Mouse (Mus musculus) Patski (cell line): ENCODE data around the gene Spi1. TPM values are rescaled to one million over a fixed set of nuclear protein-coding genes. Genes with fewer than 3 reads are reported as not detected.

ENCODE experiments used
- ATAC-seq: fragments of 100-300 bp; one replicate; pipeline ENCODE4 v1.8.0; 2021
- CTCF ChIA-PET: fragments of 350-600 bp; sonication (Branson Sonifier 250); formaldehyde crosslinking; loops from one replicate; lab custom pipeline; 2022; ENCODE audit warnings: inconsistent platforms; lab: Charles Lee
- POLR2A ChIA-PET: fragments of 350-600 bp; sonication (Branson Sonifier 250); formaldehyde crosslinking; loops from one replicate; lab custom pipeline; 2022; ENCODE audit warnings: antibody characterized with exemption, inconsistent platforms; lab: Charles Lee
- DNase-seq: peaks from one replicate; pipeline ENCODE4 v3.0.0-alpha.2; 2011; ENCODE audit warnings: low read depth, low spot score
- H3K27me3 ChIP-seq: fragments of 371-371 bp; one replicate; pipeline ENCODE4 v1.5.1; 2021
- CTCF ChIP-seq: fragments of 100-300 bp; IDR thresholded peaks from one replicate; pipeline ENCODE4 v1.5.1; 2021
- in situ Hi-C: fragments of 300-500 bp; cut with MboI; formaldehyde crosslinking; loops from 3 replicates; pipeline ENCODE4 v1.11.1; 2018; ENCODE audit warnings: low pct_unique_long_range_greater_than_20kb, mixed read lengths
- polyA plus RNA-seq: library from polyadenylated mRNA; unstranded; gene quantifications from one replicate; pipeline ENCODE4 v1.2.3, GENCODE M21; 2021

Spi1 gene
- polyA plus RNA-seq, 1 experiment from 2014 or later: 1.1 TPM

- CTCF ChIA-PET: interaction anchor here (1.3 kb wide), 1 partner anchor 20 kb away, joined by 3 read pairs; no protein-coding TSS in a partner anchor
- no peak for TF ChIP-seq CTCF
- DNase-seq (no peak), ATAC-seq (no peak)
- POLR2A ChIA-PET: interaction anchor here (0.5 to 0.8 kb wide), 3 partner anchors 10 to 46 kb away, joined by 3 to 5 read pairs (median 3); no protein-coding TSS in a partner anchor
- in situ Hi-C loops: no loop called here
- no peaks in the 10 kb centered on the region for H3K27me3 ChIP-seq
These were observed 4.3 kb upstream of the Spi1 start for GRCm38 (mm10) chr2:91077957-91078313.

GRCm38 (mm10) chr2:91078314-91079025, 3.7 kb upstream of the Spi1 start:
- no peak for ATAC-seq
- no peak for DNase-seq
- no peaks in the 10 kb centered on the region for H3K27me3 ChIP-seq
- ChIA-PET CTCF (interaction anchor here (1.3 kb wide), 1 partner anchor 19 kb away, joined by 3 read pairs; no protein-coding TSS in a partner anchor), POLR2A (interaction anchor here (0.7 to 0.8 kb wide), 2 partner anchors 10 to 46 kb away, joined by 3 to 5 read pairs; no protein-coding TSS in a partner anchor)
- TF ChIP-seq CTCF: no peak
- in situ Hi-C loops: no loop called here

GRCm38 (mm10) chr2:91079026-91079384, 3.2 kb upstream of the Spi1 start:
- no peak for DNase-seq
- ChIA-PET POLR2A (no interaction called here), CTCF (interaction anchor here (1.3 kb wide), 1 partner anchor 19 kb away, joined by 3 read pairs; no protein-coding TSS in a partner anchor)
- no peak for ATAC-seq
- in situ Hi-C loops: no loop called here
- no peak for TF ChIP-seq CTCF
- no peaks in the 10 kb centered on the region for H3K27me3 ChIP-seq

- TF ChIP-seq CTCF: no peak
- in situ Hi-C loops: no loop called here
- no peaks in the 10 kb centered on the region for H3K27me3 ChIP-seq
- ChIA-PET POLR2A (interaction anchor here (0.6 to 0.7 kb wide), 2 partner anchors 131 to 215 kb away, joined by 3 to 4 read pairs; no protein-coding TSS in a partner anchor), CTCF (no interaction called here)
- no peak for DNase-seq
- ATAC-seq: no peak
These were observed 1.2 kb upstream of the Spi1 start for GRCm38 (mm10) chr2:91080784-91081513.

- H3K27me3 ChIP-seq: no peaks in the 10 kb centered on the region
- ATAC-seq (no peak), DNase-seq (no peak)
- in situ Hi-C loops: no loop called here
- ChIA-PET CTCF (no interaction called here), POLR2A (no interaction called here)
- no peak for TF ChIP-seq CTCF
These were observed 654 bp downstream of the Spi1 start for GRCm38 (mm10) chr2:91082844-91083243.

- ATAC-seq (no peak), DNase-seq (no peak)
- in situ Hi-C loops: no loop called here
- H3K27me3 ChIP-seq: no peaks in the 10 kb centered on the region
- CTCF ChIA-PET: interaction anchor here (1.2 kb wide), 1 partner anchor 25 kb away, joined by 3 read pairs; no protein-coding TSS in a partner anchor
- POLR2A ChIA-PET: no interaction called here
- no peak for TF ChIP-seq CTCF
These were observed 1.3 kb downstream of the Spi1 start for GRCm38 (mm10) chr2:91083366-91083940.

- ATAC-seq: no peak
- CTCF ChIA-PET: interaction anchor here (0.5 to 1.2 kb wide), 3 partner anchors 7 to 24 kb away, joined by 3 read pairs; no protein-coding TSS in a partner anchor
- no peak for DNase-seq
- in situ Hi-C loops: no loop called here
- no peak for TF ChIP-seq CTCF
- no peaks in the 10 kb centered on the region for H3K27me3 ChIP-seq
- POLR2A ChIA-PET: no interaction called here
These were observed 2.1 kb downstream of the Spi1 start for GRCm38 (mm10) chr2:91084179-91084820.

- ChIA-PET CTCF (interaction anchor here (1.1 to 1.8 kb wide), 4 partner anchors 9 to 29 kb away, joined by 3 to 7 read pairs (median 5); partner anchors contain the start of gene Slc39a13), POLR2A (no interaction called here)
- in situ Hi-C loops: no loop called here
- TF ChIP-seq CTCF: no peak
- DNase-seq (no peak), ATAC-seq (no peak)
- no peaks in the 10 kb centered on the region for H3K27me3 ChIP-seq
These were observed 3.6 kb downstream of the Spi1 start for GRCm38 (mm10) chr2:91085494-91086391.
